Mouse (Mus musculus) left cerebral cortex, postnatal 36 days (tissue): ENCODE results near the gene S100a3. TPM values are rescaled to one million over a fixed set of nuclear protein-coding genes. Genes with fewer than 3 reads are reported as not detected.

Experiments used
- DNase-seq, 2 experiments: peaks; one replicate each; pipeline ENCODE4 v3.0.0; 2021 to 2022; ENCODE audit warnings: low spot score in 2 of 2, mixed read lengths in 1 of 2
- intact Hi-C: fragments of 180-260 bp; cut with DNase I; formaldehyde crosslinking; loops from one replicate; pipeline ENCODE4 v1.15.1; 2025
- total RNA-seq, 2 experiments: library from RNA; stranded (reverse); gene quantifications; 2 replicates each; pipeline ENCODE4 v1.2.3; 2021

The S100a3 gene
- 1 to 10 TPM in 1 of 2 experiments, under 1 TPM in 1; 0.88 to 1.4 TPM for total RNA-seq

- intact Hi-C loops, result no loop called here
- DNase-seq, result no peak
Measured at GRCm38 (mm10) chr3:90560008-90560628, at the start of gene S100a3. Gene S100a3 (plus strand): TSS chr3:90560578.

- DNase-seq, result no peak
- intact Hi-C loops, result loop anchor here (5.0 kb wide), 1 partner anchor 140 kb away; the partner anchor contains the start of gene S100a7a
Measured at GRCm38 (mm10) chr3:90512276-90512675, 48.1 kb upstream of the S100a3 start.

GRCm38 (mm10) chr3:90512948-90513642, 47.3 kb upstream of the S100a3 start:
- intact Hi-C loops, result loop anchor here (5.0 kb wide), 1 partner anchor 139 kb away; the partner anchor contains the start of gene S100a7a
- DNase-seq, result no peak

GRCm38 (mm10) chr3:90513796-90514590, 46.4 kb upstream of the S100a3 start, which contains the start of the genes S100a1 and S100a13:
Gene S100a1 (minus strand): TSS chr3:90514392.
Gene S100a13 (plus strand): TSS chr3:90514435.
- intact Hi-C loops, result loop anchor here (5.0 kb wide), 1 partner anchor 138 kb away; the partner anchor contains the start of gene S100a7a
- DNase-seq, result peak; percentile 35 to 56

- intact Hi-C loops, result loop anchor here (5.0 kb wide), 1 partner anchor 138 kb away; the partner anchor contains the start of gene S100a7a
- no peak for DNase-seq
Measured at GRCm38 (mm10) chr3:90514691-90515090, 45.7 kb upstream of the S100a3 start.

- intact Hi-C loops, result no loop called here
- no peak for DNase-seq
Measured at GRCm38 (mm10) chr3:90515242-90515641, 45.1 kb upstream of the S100a3 start.

GRCm38 (mm10) chr3:90515789-90516188, 44.6 kb upstream of the S100a3 start:
- intact Hi-C loops, result no loop called here
- no peak for DNase-seq

GRCm38 (mm10) chr3:90517711-90518110, 42.7 kb upstream of the S100a3 start:
- DNase-seq, result no peak
- intact Hi-C loops, result no loop called here

- intact Hi-C loops, result loop anchor here (5.0 kb wide), 2 partner anchors 52 to 87 kb away; partner anchors contain the start of gene S100a6
- no peak for DNase-seq
Measured at GRCm38 (mm10) chr3:90525421-90525820, 35.0 kb upstream of the S100a3 start.

GRCm38 (mm10) chr3:90526076-90526475, 34.3 kb upstream of the S100a3 start:
- DNase-seq, result no peak
- intact Hi-C loops, result loop anchor here (5.0 kb wide), 2 partner anchors 51 to 86 kb away; partner anchors contain the start of gene S100a6

GRCm38 (mm10) chr3:90526580-90526979, 33.8 kb upstream of the S100a3 start, which contains the start of gene S100a14:
Gene S100a14 (plus strand): TSS chr3:90526856.
- no peak for DNase-seq
- intact Hi-C loops, result loop anchor here (5.0 kb wide), 2 partner anchors 51 to 86 kb away; partner anchors contain the start of gene S100a6

- intact Hi-C loops, result loop anchor here (5.0 kb wide), 2 partner anchors 50 to 85 kb away; partner anchors contain the start of gene S100a6
- DNase-seq, result no peak
Measured at GRCm38 (mm10) chr3:90527291-90527873, 33.0 kb upstream of the S100a3 start.

- intact Hi-C loops, result no loop called here
- DNase-seq, result no peak
Measured at GRCm38 (mm10) chr3:90531713-90532112, 28.7 kb upstream of the S100a3 start.

GRCm38 (mm10) chr3:90535446-90535845, 24.9 kb upstream of the S100a3 start:
- no peak for DNase-seq
- intact Hi-C loops, result no loop called here

GRCm38 (mm10) chr3:90537141-90537904, 23.1 kb upstream of the S100a3 start, which contains the start of gene S100a16:
Gene S100a16 (plus strand): TSS chr3:90537254.
- no peak for DNase-seq

GRCm38 (mm10) chr3:90537905-90538296, 22.5 kb upstream of the S100a3 start:
- intact Hi-C loops, result no loop called here
- DNase-seq, result no peak

More at GRCm38 (mm10) chr3:90537141-90537904, 23.1 kb upstream of the S100a3 start, which contains the start of gene S100a16:
- intact Hi-C loops, result no loop called here

GRCm38 (mm10) chr3:90540904-90541303, 19.5 kb upstream of the S100a3 start:
- intact Hi-C loops, result no loop called here
- DNase-seq, result no peak

GRCm38 (mm10) chr3:90549676-90550420, 10.5 kb upstream of the S100a3 start:
- intact Hi-C loops, result no loop called here

More at GRCm38 (mm10) chr3:90549676-90550420, 10.5 kb upstream of the S100a3 start:
- DNase-seq, result no peak
